Mouse (Mus musculus) B cell, adult (primary cell): ENCODE results near the gene Flt3. TPM values are rescaled to one million over a fixed set of nuclear protein-coding genes. Genes with fewer than 3 reads are reported as not detected.

Source experiments
- total RNA-seq: library from RNA; stranded (reverse); gene quantifications from 4 replicates; pipeline ENCODE4 v1.2.4, GENCODE M21; 2023; ENCODE audit not compliant: inconsistent age

Flt3 gene
- total RNA-seq: 1.8 to 3.2 TPM (median 2.3 TPM) in 4 replicates

DNA sequence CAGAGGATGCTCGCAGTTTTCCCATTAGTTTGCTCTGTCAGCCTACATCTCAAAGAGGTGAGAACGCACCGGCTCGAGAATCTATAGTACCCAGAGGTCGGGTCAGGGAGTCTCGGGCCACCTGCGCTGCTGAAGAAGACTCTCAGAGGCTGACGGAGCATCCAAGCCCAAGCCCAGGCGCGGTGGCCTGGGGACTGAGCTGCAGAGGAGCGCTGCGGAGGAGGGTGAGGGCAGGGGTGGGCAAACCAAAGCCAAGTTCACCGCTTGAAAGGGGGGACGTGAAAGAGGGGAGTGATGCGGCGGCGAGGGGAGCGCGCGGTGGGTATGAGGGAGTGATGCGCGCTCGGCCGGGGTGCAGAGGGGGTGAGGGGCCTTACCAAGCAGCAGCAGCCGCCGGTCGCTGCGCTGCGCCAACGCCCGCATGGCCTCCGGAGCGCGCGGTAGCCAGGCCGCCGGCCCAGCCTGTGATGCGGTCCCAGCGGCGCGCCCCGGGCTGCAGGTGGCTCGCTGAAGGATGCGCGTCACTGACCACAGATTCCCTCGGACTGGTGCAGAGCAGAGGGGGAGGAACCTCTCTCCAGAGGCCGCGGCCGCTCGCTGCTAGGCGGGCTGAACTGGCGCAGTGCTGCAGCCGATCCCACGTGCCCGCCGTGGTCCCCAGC lies at the start of gene Flt3:
Gene Flt3, minus strand, starts transcription at position 647 of the 662 bp plus-strand sequence.

DNA sequence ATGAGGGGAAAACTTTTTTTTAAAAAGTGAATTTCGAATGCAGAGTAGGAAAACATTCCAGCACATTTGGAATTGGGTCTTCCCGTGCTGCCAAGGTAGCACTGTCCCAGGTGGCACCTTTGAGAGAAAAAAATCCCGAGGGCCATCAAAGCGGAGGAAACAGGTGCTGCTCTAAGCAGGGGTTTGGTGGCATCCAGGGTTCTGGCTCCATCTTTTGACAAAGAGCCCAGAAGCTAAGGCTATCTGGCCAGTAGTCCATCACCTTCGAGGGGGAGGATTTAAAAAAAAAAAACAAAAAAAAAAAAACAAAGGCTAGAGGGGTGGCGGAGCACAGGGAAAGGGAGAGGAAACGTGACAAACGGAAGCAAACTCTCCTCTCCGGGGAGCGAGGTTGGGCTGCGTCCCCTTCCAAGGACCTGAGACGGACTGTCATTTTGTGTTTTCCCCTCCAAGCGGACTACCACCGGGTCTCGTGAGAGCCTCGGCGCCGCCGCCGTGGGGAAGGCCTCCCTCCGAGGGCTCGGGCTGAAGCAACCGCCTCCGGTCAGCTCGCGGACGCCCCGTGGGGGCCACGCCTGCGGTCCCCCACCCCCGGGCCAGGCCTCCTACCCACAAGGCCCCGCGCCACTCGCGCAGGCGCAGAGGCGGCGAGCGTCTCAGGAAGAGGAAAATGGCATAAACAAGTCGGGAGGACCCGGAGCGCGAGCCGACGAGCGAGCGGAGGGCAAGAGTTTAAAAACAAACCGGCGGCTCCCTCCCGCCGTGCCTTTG lies 29.4 kb upstream of the Flt3 start, which contains the start of gene Pan3:
Gene Pan3, plus strand, starts transcription at position 627 of the 771 bp plus-strand sequence.

DNA sequence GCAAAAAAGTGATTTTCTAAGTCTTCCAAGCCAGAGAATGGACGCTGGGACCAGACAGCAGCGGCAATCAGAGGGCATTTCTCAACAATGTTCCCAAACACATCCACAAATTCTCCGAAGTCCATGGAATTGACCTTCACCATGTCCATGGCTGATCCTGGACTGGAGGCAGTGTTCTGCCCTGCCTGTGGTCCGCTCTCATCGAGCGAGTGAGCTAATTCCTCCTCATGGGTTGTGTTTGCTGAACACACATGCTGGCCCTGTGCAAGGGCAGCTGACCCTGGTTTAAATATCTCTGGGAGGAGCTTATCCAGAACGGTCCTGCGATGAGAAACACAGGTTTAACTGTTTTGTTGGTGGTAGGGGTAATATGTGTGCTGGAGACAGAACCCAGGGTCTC lies 78.1 kb downstream of the Flt3 start, which contains the start of gene Urad:
Gene Urad, minus strand, starts transcription at position 258 of the 400 bp plus-strand sequence.

DNA sequence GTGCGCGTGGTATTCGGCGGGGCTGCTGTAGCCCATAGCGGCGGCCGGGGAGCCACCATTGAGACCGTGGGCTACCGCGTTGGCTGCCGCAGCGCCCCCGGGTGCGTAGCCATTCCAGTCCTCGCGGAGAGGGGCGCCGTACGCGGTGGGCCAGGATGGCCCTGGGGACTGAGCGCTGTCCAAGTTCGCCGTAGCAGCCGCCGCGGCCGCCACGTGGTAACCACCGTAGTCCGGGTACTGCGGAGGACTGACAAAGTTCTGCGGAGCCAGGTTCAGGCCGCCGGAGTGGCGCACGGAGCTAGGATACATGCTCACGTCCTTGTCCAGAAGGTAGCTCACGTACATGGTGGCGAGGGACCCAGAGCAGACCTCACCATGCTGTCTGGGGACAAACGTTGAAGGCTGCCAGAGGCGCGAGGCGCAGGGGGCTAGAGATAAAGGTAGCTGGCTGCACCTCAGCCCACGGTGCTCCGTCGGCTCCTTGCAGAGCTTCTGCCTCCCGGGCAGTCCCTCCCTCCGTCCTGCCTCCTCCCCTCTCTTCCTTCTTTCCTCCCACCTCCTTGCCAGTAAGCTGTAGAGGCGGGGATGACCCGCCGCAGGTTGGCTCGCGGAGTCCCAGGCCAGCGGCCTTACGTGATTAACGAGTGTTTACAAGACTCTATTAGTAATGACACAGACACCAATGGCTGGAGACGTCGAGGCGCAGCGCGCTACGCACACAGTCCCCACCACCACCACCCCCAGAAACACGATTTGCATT lies 93.5 kb downstream of the Flt3 start, which contains the start of gene Cdx2:
Gene Cdx2, minus strand, starts transcription at position 633 of the 760 bp plus-strand sequence.

Other genes starting within 250 kb of the Flt3 start
- gene Gsx1, start 211.8 kb downstream of the Flt3 start, total RNA-seq: not detected in 4 replicates
- not detected in 4 replicates for gene Pdx1, start 130.5 kb downstream of the Flt3 start, total RNA-seq
- gene Cdx2, start 93.2 kb downstream of the Flt3 start, total RNA-seq: 0.22 TPM in 1 of 4 replicates, not detected in the others
- not detected in 4 replicates for gene Urad, start 78.0 kb downstream of the Flt3 start, total RNA-seq
- 300 to 398 TPM (median 350 TPM) in 4 replicates for gene Pan3, start 29.7 kb upstream of the Flt3 start, total RNA-seq